Mouse (Mus musculus): ENCODE results near the gene Ncoa1. TPM values are rescaled to one million over a fixed set of nuclear protein-coding genes. Genes with fewer than 3 reads are reported as not detected.

The Ncoa1 gene
- total and polyA plus RNA-seq, 3 experiments, result 4.1 to 55.7 (median 12.6) TPM

GRCm38 (mm10) chr12:4430061-4430825 lies 46.7 kb downstream of the Ncoa1 start:
- no peaks in the 10 kb centered on the region for H3K36me3 ChIP-seq (replicated peaks)
- no peaks in the 10 kb centered on the region for H3K9me3 ChIP-seq (replicated peaks)
- ATAC-seq (ENCODE audit: extremely low read depth, insufficient number of reproducible peaks, low FRiP score, poor library complexity, severe bottlenecking), result no peak
- no peak overlapping the region for H3K4me3 ChIP-seq (ENCODE audit: low read depth, low read length)
- H3K4me1 ChIP-seq (ENCODE audit: insufficient read depth, low read depth, low read length), result peaks cover 3% of the 10 kb centered on the region; the same call in 1 of the 2 replicates
- no peak for DNase-seq (ENCODE audit: low spot score)
- no peak for TF ChIP-seq GATA2 (IDR thresholded peaks at IDR 0.05; ENCODE audit: borderline replicate concordance, low read depth, low read length)
- no peak for TF ChIP-seq CTCF (IDR thresholded peaks at IDR 0.05; ENCODE audit: low read depth, low read length)
- no peak for TF ChIP-seq GATA1 (IDR thresholded peaks at IDR 0.05; ENCODE audit: borderline replicate concordance, low read length)
- TF ChIP-seq POLR2AphosphoS5 (IDR thresholded peaks at IDR 0.05; ENCODE audit: insufficient replicate concordance, low read depth, low read length), result no peak
- no peak for TF ChIP-seq TAL1 (conservative IDR thresholded peaks at IDR 0.05; ENCODE audit: low read depth, low read length)
- no peaks in the 10 kb centered on the region for H3K27me3 ChIP-seq (ENCODE audit: insufficient read depth, low read length)

GRCm38 (mm10) chr12:4418824-4419223 lies 58.2 kb downstream of the Ncoa1 start:
- TF ChIP-seq GATA1 (IDR thresholded peaks at IDR 0.05; ENCODE audit: borderline replicate concordance, low read length), result no peak
- TF ChIP-seq CTCF (IDR thresholded peaks at IDR 0.05; ENCODE audit: low read depth, low read length), result no peak
- TF ChIP-seq GATA2 (IDR thresholded peaks at IDR 0.05; ENCODE audit: borderline replicate concordance, low read depth, low read length), result no peak
- no peak for TF ChIP-seq POLR2AphosphoS5 (IDR thresholded peaks at IDR 0.05; ENCODE audit: insufficient replicate concordance, low read depth, low read length)
- no peak for TF ChIP-seq TAL1 (conservative IDR thresholded peaks at IDR 0.05; ENCODE audit: low read depth, low read length)
- Histone ChIP-seq H3K36me3 (replicated peaks) (no peaks in the 10 kb centered on the region), H3K4me1 (ENCODE audit: insufficient read depth, low read depth, low read length) (no peaks in the 10 kb centered on the region), H3K27me3 (ENCODE audit: insufficient read depth, low read length) (no peaks in the 10 kb centered on the region), H3K4me3 (ENCODE audit: low read depth, low read length) (no peak overlapping the region), H3K9me3 (replicated peaks) (no peaks in the 10 kb centered on the region)
- DNase-seq (ENCODE audit: low spot score), result no peak
- ATAC-seq (ENCODE audit: extremely low read depth, insufficient number of reproducible peaks, low FRiP score, poor library complexity, severe bottlenecking), result no peak

- Histone ChIP-seq H3K36me3 (replicated peaks) (peaks cover under 1% of the 10 kb centered on the region), H3K4me3 (ENCODE audit: low read depth, low read length) (no peak overlapping the region), H3K27me3 (ENCODE audit: insufficient read depth, low read length) (no peaks in the 10 kb centered on the region), H3K9me3 (replicated peaks) (no peaks in the 10 kb centered on the region), H3K4me1 (ENCODE audit: insufficient read depth, low read depth, low read length) (no peaks in the 10 kb centered on the region)
- TF ChIP-seq CTCF (IDR thresholded peaks at IDR 0.05; ENCODE audit: low read depth, low read length) (no peak), TAL1 (conservative IDR thresholded peaks at IDR 0.05; ENCODE audit: low read depth, low read length) (no peak), POLR2AphosphoS5 (IDR thresholded peaks at IDR 0.05; ENCODE audit: insufficient replicate concordance, low read depth, low read length) (no peak), GATA2 (IDR thresholded peaks at IDR 0.05; ENCODE audit: borderline replicate concordance, low read depth, low read length) (no peak), GATA1 (IDR thresholded peaks at IDR 0.05; ENCODE audit: borderline replicate concordance, low read length) (no peak)
- ATAC-seq (ENCODE audit: extremely low read depth, insufficient number of reproducible peaks, low FRiP score, poor library complexity, severe bottlenecking) (no peak), DNase-seq (ENCODE audit: low spot score) (no peak)
Observed at GRCm38 (mm10) chr12:4417626-4418263, 59.2 kb downstream of the Ncoa1 start.

GRCm38 (mm10) chr12:4407085-4407484 lies 69.9 kb downstream of the Ncoa1 start:
- H3K4me1 ChIP-seq (ENCODE audit: insufficient read depth, low read depth, low read length), result peaks cover 6% of the 10 kb centered on the region; the same call in 1 of the 2 replicates
- H3K4me3 ChIP-seq (ENCODE audit: low read depth, low read length), result no peak overlapping the region
- no peak for TF ChIP-seq CTCF (IDR thresholded peaks at IDR 0.05; ENCODE audit: low read depth, low read length)
- TF ChIP-seq POLR2AphosphoS5 (IDR thresholded peaks at IDR 0.05; ENCODE audit: insufficient replicate concordance, low read depth, low read length), result no peak
- no peak for TF ChIP-seq GATA1 (IDR thresholded peaks at IDR 0.05; ENCODE audit: borderline replicate concordance, low read length)
- TF ChIP-seq GATA2 (IDR thresholded peaks at IDR 0.05; ENCODE audit: borderline replicate concordance, low read depth, low read length), result no peak
- no peak for TF ChIP-seq TAL1 (conservative IDR thresholded peaks at IDR 0.05; ENCODE audit: low read depth, low read length)
- DNase-seq (ENCODE audit: low spot score) (no peak), ATAC-seq (ENCODE audit: extremely low read depth, insufficient number of reproducible peaks, low FRiP score, poor library complexity, severe bottlenecking) (no peak)
- no peaks in the 10 kb centered on the region for H3K27me3 ChIP-seq (ENCODE audit: insufficient read depth, low read length)
- no peaks in the 10 kb centered on the region for H3K36me3 ChIP-seq (replicated peaks)
- no peaks in the 10 kb centered on the region for H3K9me3 ChIP-seq (replicated peaks)

- TF ChIP-seq GATA2 (IDR thresholded peaks at IDR 0.05; ENCODE audit: borderline replicate concordance, low read depth, low read length) (no peak), POLR2AphosphoS5 (IDR thresholded peaks at IDR 0.05; ENCODE audit: insufficient replicate concordance, low read depth, low read length) (no peak), TAL1 (conservative IDR thresholded peaks at IDR 0.05; ENCODE audit: low read depth, low read length) (no peak)
- peaks cover 6% of the 10 kb centered on the region; the same call in 1 of the 2 replicates for H3K4me1 ChIP-seq (ENCODE audit: insufficient read depth, low read depth, low read length)
- no peak overlapping the region for H3K4me3 ChIP-seq (ENCODE audit: low read depth, low read length)
- no peaks in the 10 kb centered on the region for H3K9me3 ChIP-seq (replicated peaks)
- H3K36me3 ChIP-seq (replicated peaks), result no peaks in the 10 kb centered on the region
- ATAC-seq (ENCODE audit: extremely low read depth, insufficient number of reproducible peaks, low FRiP score, poor library complexity, severe bottlenecking) (peak; percentile 91), DNase-seq (ENCODE audit: low spot score) (no peak)
- H3K27me3 ChIP-seq (ENCODE audit: insufficient read depth, low read length), result no peaks in the 10 kb centered on the region
Observed at GRCm38 (mm10) chr12:4406155-4406554, 70.8 kb downstream of the Ncoa1 start.

GRCm38 (mm10) chr12:4403206-4403605 lies 73.8 kb downstream of the Ncoa1 start:
- Histone ChIP-seq H3K36me3 (replicated peaks) (no peaks in the 10 kb centered on the region), H3K9me3 (replicated peaks) (no peaks in the 10 kb centered on the region), H3K4me1 (ENCODE audit: insufficient read depth, low read depth, low read length) (peaks cover 6% of the 10 kb centered on the region; the same call in 1 of the 2 replicates), H3K4me3 (ENCODE audit: low read depth, low read length) (no peak overlapping the region), H3K27me3 (ENCODE audit: insufficient read depth, low read length) (no peaks in the 10 kb centered on the region)
- TF ChIP-seq TAL1 (conservative IDR thresholded peaks at IDR 0.05; ENCODE audit: low read depth, low read length) (no peak), POLR2AphosphoS5 (IDR thresholded peaks at IDR 0.05; ENCODE audit: insufficient replicate concordance, low read depth, low read length) (no peak), CTCF (IDR thresholded peaks at IDR 0.05; ENCODE audit: low read depth, low read length) (no peak), GATA2 (IDR thresholded peaks at IDR 0.05; ENCODE audit: borderline replicate concordance, low read depth, low read length) (no peak), GATA1 (IDR thresholded peaks at IDR 0.05; ENCODE audit: borderline replicate concordance, low read length) (no peak)
- DNase-seq (ENCODE audit: low spot score), result no peak
- no peak for ATAC-seq (ENCODE audit: extremely low read depth, insufficient number of reproducible peaks, low FRiP score, poor library complexity, severe bottlenecking)

Data from G1E (cell line).